Mouse (Mus musculus) adrenal gland, postnatal 25 days (tissue): ENCODE results near the gene Capn1. TPM values are rescaled to one million over a fixed set of nuclear protein-coding genes. Genes with fewer than 3 reads are reported as not detected.

Source experiments
- DNase-seq: peaks from one replicate; pipeline ENCODE4 v3.0.0; 2021; ENCODE audit warnings: mixed read lengths
- total RNA-seq: library from RNA; stranded (reverse); gene quantifications from 2 replicates; pipeline ENCODE4 v1.2.3, GENCODE M21; 2021

Capn1 gene
- total RNA-seq, 1 experiment from 2014 or later, result 40.2 TPM

DNA sequence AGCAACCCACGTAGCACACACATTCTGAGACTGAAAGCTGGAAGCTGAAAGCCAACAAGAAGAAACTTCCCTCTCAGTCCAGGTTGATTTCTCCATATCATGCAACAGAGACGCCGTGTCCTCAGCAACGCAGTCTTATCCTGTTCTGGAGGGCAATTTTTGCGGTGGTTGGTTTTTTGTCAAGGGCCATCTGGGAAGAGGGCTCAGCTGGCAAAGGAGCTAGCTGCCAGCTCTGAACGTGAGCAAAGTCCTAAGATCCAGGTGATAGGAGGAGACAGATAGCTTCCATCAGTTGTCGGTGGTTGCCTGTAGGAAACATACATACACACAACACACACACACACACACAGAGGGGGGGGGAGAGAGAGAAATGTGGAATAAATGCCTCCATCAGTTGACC lies 22.6 kb upstream of the Capn1 start:
- DNase-seq, result no peak

- no peak for DNase-seq
Measured at GRCm38 (mm10) chr19:6037695-6038094, 22.0 kb upstream of the Capn1 start.

DNA sequence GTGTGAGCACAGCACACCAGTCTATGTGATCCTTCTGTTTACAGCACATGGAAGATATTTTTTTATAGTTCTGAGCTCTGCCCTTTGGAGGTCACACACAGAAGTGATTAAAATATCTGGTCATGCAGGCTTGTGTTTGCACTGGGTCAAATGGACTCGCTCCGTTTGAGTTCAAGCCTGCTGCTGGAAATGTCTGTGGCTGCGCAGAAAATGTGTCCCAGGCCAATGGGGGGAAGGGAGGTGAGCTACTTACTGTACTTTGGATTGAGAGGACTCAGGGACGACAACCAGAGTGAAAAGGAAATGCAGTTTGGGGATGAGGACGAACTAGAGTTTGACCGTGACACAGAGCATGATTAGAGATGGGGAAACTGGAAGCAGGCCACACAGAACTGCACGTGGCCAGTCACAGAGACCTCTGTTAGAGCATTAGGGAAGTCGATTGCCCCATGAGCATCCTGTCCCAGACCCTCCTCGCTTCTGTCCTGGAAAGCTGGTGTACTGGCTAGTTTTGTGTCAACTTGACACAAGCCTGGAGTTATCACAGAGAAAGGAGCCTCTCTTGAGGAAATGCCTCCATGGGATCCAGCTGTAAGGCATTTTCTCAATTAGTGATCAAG lies 20.4 kb upstream of the Capn1 start:
- DNase-seq, result no peak

- no peak for DNase-seq
Measured at GRCm38 (mm10) chr19:6030520-6031280, 15.0 kb upstream of the Capn1 start.

DNA sequence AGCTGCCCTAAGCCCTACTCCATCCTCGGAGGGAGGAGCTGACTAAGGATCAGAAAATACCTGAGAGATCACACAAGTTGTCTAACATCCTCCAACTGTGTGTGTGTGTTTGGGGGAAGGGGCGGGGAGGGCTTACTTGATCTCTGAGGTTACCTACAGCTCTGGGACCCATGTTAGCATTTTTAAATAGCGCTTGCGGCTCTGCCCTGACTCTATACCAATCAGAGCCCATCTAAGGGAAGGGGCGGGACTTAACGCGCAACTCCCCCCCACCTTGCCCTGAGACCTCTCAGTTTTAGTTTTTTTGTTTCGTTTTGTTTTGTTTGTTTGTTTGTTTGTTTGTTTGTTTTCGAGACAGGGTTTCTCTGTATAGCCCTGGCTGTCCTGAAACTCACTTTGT lies 13.7 kb upstream of the Capn1 start:
- no peak for DNase-seq

DNA sequence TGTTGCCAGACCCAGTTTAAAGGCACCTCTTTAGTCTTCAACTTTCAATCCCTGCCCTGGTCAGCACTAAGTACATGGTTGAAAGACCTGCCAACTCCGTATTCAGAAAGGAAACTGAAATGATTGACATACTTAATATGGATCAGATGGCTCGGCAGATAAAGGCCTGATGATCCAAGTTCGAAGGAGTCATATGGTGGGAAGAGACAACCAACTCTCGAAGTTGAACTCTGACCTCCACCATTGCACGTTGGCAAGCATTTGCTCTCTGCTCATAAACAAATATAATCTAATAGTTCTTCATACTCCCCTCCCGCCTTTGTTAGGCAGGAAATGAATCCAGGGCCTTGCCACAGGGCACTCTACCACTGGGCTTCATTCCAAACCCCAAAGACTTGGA lies 13.3 kb upstream of the Capn1 start:
- no peak for DNase-seq

DNA sequence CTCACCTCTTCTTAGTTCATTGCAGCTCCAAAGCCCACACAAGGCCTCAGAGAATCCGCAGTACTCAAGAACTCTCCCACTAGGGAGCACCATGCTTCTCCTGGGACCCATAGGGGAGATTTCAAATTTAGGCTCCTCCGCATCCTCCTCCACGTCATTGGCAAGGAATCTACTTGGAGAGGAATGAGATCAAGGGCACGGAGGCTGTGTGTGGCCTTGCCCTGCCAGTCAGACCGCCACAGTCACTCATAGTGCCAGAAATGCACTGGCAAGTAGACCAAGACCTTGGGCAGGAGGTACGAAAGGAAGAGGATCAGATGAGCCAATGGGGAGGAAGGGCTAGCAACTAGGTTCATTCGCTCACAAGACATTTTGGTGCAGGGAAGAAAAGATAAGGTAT lies 8.2 kb upstream of the Capn1 start:
- peak; percentile 50 for DNase-seq

- DNase-seq, result no peak
Measured at GRCm38 (mm10) chr19:6023059-6023458, 7.4 kb upstream of the Capn1 start.

DNA sequence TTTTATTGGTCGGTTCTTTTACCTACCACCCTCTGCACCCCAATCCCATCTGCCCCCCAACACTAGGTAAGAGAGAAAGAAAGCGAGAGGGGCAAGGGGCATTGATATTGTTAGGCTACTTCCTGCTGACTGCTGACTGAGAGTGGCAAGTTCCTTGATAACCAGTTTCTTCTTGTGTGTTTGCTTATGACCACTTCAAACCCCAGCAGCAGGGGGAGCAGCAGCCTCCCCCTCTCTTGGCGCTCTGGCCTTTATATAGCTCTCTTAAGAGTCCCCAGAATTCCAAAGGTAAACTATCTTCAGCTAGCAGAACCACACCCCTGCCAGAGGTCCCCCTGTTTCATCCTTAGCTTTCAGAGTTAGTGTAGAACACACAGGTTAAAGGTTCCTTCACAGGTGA lies 4.6 kb upstream of the Capn1 start:
- DNase-seq, result no peak

DNA sequence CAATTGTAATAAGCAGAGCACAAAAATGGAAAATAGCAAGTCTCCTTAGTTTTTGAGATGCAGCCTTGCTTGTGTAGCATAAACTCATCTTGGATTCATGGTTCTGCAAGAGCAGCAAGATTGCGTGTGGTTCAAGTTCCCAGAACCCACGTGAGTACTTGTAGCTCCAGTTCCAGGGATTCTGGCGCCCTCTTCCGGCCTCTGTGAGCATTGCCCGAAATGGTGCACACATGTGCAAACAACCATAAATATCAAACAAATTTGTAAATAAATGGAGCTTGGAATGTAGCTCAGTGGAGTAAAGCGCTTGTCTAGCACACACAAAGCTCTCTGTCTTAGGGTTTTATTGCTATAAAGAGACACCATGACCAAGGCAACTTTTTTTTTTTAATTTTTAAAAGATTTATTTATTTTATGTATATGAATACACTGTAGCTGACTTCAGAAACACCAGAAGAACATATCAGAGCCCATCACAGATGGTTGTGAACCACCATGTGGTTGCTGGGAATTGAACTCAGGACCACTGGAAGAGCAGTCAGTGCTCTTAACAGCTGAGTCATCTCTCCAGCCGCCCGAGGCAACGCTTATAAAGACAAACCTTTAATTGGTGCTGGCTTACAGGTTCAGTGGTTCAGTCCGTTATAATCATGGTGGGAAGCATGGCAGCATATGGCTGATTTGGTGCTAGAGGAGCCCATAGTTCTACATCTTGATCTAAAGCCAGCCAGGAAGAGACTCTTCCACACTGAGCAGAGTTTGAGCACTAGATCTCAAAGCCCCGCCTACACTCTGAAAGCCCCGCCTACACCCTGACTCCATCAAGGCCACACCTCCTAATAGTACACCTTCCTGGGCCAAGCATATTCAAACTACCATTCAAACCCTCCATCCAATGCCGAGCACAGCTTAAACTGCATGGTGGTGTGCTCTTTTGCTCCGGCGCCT lies 2.7 kb upstream of the Capn1 start:
- peak; percentile 87 for DNase-seq

GRCm38 (mm10) chr19:6016532-6016931 lies 835 bp upstream of the Capn1 start:
- no peak for DNase-seq

- peak; percentile 69 for DNase-seq
Measured at GRCm38 (mm10) chr19:6014991-6015510, 646 bp downstream of the Capn1 start.

- DNase-seq, result no peak
Measured at GRCm38 (mm10) chr19:6013691-6014090, 2.0 kb downstream of the Capn1 start.

GRCm38 (mm10) chr19:6009137-6009536 lies 6.6 kb downstream of the Capn1 start:
- no peak for DNase-seq

DNA sequence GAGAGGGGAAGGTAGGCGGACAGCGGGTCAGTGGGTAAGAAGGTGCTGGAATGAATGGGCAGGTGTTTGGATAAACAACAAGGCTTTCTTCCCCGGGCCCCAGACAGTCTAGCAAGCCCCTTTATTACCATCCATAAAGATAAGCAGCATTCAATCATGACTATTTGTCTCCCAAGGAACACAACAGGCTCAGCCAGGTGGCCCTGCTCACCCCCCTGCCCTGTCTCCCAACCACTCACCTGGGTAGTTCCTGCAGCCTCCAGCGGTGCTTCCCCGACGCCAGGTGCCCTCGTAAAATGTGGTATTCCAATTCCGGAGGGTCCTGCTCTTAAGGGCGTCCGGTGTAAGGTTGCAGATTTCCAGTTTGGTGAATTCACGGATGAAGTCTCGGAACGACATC lies 8.7 kb downstream of the Capn1 start:
- no peak for DNase-seq

DNA sequence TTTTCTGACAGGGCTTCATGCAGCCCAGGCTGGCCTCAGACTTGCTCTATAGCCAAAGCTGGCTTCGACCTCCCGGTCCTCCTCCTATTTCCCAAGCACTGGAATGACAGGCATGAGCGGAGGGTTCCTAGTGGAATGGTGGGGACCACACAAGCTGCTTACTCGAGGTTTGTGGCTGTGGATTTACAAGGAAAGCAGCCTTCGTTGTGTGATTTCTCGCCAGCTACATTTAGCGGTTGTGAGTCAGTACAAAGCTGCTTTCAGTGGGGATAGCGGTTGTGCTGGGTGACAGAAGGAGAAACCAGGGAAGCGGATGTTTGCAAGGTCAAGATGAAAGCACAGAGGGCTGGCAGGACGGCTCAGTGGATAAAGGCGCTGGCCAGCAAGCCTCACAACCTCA lies 10.2 kb downstream of the Capn1 start:
- no peak for DNase-seq

GRCm38 (mm10) chr19:5999969-6000368 lies 15.7 kb downstream of the Capn1 start:
- DNase-seq, result no peak

GRCm38 (mm10) chr19:5998180-5998579 lies 17.5 kb downstream of the Capn1 start:
- DNase-seq, result no peak

GRCm38 (mm10) chr19:5994711-5995110 lies 21.0 kb downstream of the Capn1 start:
- DNase-seq, result no peak

DNA sequence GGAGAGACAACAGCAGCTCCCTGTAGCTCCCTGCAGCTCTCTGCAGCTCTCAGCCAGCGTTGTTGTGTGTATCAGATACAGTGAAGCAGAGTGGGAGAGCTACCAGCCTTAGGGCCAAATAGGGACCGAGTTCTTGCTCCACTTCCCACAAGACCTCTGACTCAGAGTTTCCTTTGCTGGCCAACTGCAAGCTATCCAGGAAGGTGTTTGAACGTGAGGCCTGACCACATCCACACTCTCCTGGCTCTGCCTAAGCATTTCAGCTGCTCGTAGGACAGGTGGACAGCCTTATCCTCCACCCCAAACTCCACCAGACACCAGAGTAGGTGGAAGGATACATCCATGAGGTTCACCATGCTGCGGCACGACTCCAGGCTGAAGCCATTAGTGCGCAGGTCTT lies 23.7 kb downstream of the Capn1 start:
- DNase-seq, result no peak

- DNase-seq, result no peak
Measured at GRCm38 (mm10) chr19:5991467-5991866, 24.2 kb downstream of the Capn1 start.

- DNase-seq, result no peak
Measured at GRCm38 (mm10) chr19:5990921-5991320, 24.8 kb downstream of the Capn1 start.

- DNase-seq, result no peak
Measured at GRCm38 (mm10) chr19:5990033-5990432, 25.7 kb downstream of the Capn1 start.
